Mouse (Mus musculus): ENCODE data around the gene Notch3.
A peak's percentile ranks its signal among the peaks of the same experiment; 100 is the strongest.
"Not testable (repeated sequence)": the region's sequence is repeated elsewhere in the genome, so short reads cannot be mapped to it uniquely, and the experiment has no call there.

Gene Notch3

DNA sequence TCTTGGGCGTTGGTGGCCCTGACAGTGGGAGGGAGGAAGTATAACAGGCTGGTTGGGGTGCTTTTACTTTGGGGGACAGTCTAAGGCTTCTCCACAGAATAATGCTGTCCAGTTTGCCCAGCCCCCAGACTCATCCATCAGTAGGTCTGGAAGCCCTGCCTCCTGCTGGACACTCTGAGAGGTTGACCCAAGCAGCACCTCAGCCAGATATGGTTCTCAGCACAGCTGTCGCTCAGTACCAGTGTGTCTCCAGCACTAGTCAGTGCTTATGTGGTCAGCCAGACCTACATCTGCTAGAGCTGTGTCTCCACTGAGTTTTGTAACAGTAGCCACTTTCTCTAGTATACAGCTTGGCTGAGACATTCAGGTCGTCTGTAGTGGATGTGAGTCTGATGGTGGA lies 48.2 kb downstream of the Notch3 start:
- no peak for DNase-seq (ENCODE audit: low spot score in 2 of 2)

GRCm38 (mm10) chr17:32117872-32118421 lies 48.7 kb downstream of the Notch3 start:
- DNase-seq (ENCODE audit: low spot score in 2 of 2): peak; percentile 70 to 78

- DNase-seq (ENCODE audit: low spot score in 2 of 2): no peak
Observed at GRCm38 (mm10) chr17:32117287-32117871, 49.3 kb downstream of the Notch3 start.

- no peak for DNase-seq (ENCODE audit: low spot score in 2 of 2)
Observed at GRCm38 (mm10) chr17:32116586-32117286, 49.9 kb downstream of the Notch3 start.

- not testable (repeated sequence) for DNase-seq (ENCODE audit: low spot score in 2 of 2)
Observed at GRCm38 (mm10) chr17:32114486-32114885, 52.2 kb downstream of the Notch3 start.

DNA sequence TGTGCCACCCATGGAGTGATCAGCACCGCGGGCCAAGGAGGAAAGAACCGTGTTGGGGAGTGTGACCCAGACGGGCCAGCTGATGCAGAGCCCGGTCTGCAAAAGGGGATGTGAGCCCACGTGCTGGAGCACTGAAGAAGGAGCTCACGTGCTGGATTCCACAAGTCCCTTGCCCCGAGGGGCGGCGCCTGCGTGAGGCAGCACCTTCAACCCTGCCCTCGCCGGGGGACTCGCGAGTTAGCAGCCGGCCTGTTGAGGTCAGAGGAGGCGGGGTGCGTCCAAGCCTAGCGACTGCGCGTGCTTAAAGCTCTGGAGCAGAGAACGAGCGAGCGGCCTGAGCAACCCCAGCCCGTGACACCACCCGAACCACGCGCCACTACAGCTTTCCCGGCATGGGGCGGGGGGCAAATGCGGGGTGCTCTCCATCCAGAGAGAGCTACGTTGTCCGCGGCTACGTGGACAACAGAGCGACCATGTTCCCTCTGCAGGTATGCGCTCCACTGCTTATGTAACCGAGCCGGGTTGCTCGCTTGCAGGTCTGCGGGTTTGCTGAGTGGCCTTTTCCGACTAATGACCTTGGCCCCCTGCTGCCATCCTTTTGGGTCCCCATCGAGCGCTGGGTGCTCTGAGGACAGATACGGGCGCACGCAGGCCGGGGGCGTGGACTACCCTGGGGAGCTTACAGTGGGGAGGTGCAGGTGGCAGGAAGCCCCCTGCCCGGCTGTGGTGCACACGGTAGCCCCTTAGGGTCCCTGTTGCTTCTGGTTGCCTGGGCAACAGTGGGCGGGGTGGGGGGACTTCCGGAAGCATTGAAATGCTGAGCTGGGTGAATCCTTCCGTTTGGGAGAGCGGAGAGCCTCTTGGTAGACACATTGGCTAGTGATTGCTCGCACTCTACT lies 52.9 kb downstream of the Notch3 start:
- DNase-seq (ENCODE audit: low spot score in 2 of 2): peak; percentile 63 to 70

GRCm38 (mm10) chr17:32113255-32113522 lies 53.5 kb downstream of the Notch3 start:
- no peak for DNase-seq (ENCODE audit: low spot score in 2 of 2)

DNA sequence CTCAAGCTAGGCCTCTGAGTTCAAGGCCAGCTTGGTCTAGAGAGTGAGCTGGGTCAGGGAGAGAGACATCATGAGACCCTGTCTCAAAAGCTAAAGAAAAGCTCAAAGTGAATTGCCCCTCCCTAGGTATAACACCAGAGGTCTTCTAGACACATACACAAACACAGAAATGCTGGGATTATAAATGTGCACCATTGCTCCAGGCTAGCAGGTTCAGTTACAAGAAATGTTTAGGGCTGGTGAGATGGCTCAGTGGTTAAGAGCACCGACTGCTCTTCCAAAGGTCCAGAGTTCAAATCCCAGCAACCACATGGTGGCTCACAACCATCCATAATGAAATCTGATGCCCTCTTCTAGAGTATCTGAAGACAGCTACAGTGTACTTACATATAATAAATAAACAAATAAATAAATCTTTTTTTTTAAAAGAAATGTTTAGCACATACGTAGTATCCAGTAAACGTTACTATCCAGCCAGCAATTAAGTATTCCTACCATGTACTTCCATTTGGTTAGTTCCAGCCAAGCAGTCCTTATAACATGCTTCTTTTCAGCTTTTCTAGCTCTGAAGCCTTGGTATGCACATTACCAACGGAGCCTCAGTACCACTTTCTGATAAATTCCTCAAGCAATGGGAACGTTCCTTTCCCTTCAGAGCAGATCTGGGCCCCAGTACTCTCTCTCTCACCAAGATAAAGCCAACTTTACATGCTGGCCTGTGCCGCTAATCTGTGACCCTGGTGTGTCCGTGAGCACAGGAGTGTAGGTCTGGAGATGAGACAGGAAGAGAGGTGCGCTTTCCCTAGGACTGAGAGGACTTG lies 54.0 kb downstream of the Notch3 start:
- DNase-seq (ENCODE audit: low spot score in 2 of 2): no peak

- no peak for DNase-seq (ENCODE audit: low spot score in 2 of 2)
Observed at GRCm38 (mm10) chr17:32110980-32111780, 55.5 kb downstream of the Notch3 start.

GRCm38 (mm10) chr17:32110424-32110823 lies 56.2 kb downstream of the Notch3 start:
- DNase-seq (ENCODE audit: low spot score in 2 of 2): no peak

GRCm38 (mm10) chr17:32109201-32109940 lies 57.3 kb downstream of the Notch3 start:
- no peak for DNase-seq (ENCODE audit: low spot score in 2 of 2)

GRCm38 (mm10) chr17:32108320-32109011 lies 58.2 kb downstream of the Notch3 start:
- not testable (repeated sequence) for DNase-seq (ENCODE audit: low spot score in 2 of 2)

GRCm38 (mm10) chr17:32107877-32108276 lies 58.8 kb downstream of the Notch3 start:
- no peak for DNase-seq (ENCODE audit: low spot score in 2 of 2)

GRCm38 (mm10) chr17:32106358-32106757 lies 60.3 kb downstream of the Notch3 start:
- no peak for DNase-seq (ENCODE audit: low spot score in 2 of 2)

DNA sequence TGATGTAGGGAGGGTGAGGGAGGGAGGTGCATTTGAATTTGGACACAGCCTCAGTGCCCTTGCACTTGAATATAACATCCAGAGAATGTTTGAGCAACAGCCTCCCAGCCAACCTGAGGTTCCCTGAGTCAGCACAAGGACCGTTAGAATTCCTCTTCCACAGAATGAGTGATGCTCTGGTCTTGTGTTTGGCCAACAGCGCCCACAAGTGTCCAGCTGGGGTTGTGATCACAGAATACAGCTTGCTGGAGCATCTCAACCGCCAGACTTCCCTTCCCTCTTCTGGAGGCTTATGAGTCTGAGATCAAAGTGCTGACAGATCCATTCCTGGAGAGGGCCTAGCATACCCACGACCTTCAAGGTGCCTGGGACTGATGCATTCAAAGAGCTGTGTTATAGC lies 63.6 kb downstream of the Notch3 start:
- DNase-seq (ENCODE audit: low spot score in 2 of 2): no peak

DNA sequence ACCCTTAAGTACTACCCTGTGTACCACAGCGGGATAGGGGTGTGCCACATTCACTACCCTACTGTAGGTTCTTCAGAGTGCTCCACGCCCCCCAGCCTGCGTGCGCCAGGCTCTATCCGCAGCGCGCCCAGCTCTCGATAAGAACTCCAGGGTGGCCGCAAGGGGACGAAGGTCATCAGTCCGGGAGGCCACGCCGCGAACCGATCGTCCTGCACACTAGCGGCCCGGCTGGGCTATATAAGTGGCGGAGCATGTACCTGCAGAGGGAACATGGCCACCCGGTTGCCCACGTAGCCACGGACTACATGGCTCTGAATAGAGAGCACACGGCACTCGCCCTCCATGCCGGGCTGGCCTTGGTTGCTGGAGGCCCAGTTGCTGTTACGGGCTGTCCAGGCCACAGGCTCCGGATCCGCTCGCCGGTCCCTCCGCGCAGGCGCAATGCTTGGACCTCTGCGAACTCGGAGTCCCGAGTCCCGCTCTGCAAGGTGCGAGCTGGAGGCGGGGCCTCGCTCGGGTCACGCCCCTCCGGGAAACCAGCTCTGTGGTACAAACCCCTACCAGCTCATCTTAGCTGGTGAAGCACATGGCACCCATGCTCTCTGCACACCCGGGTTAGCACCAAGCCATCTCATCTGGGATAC lies 66.6 kb downstream of the Notch3 start:
- peak in 1 of 2 experiments; percentile 65 for DNase-seq (ENCODE audit: low spot score in 2 of 2)

- no peak for DNase-seq (ENCODE audit: low spot score in 2 of 2)
Observed at GRCm38 (mm10) chr17:32099574-32099942, 67.1 kb downstream of the Notch3 start.

- DNase-seq (ENCODE audit: low spot score in 2 of 2): not testable (repeated sequence)
Observed at GRCm38 (mm10) chr17:32098905-32099304, 67.7 kb downstream of the Notch3 start.

- no peak for DNase-seq (ENCODE audit: low spot score in 2 of 2)
Observed at GRCm38 (mm10) chr17:32097676-32098075, 69.0 kb downstream of the Notch3 start.

All from right cerebral cortex, postnatal 10 days (tissue).